Mouse (Mus musculus): ENCODE results near the gene Gp1bb. TPM values are rescaled to one million over a fixed set of nuclear protein-coding genes. Genes with fewer than 3 reads are reported as not detected.

The Gp1bb gene
- polyA plus RNA-seq, 1 experiment: 580 TPM

DNA sequence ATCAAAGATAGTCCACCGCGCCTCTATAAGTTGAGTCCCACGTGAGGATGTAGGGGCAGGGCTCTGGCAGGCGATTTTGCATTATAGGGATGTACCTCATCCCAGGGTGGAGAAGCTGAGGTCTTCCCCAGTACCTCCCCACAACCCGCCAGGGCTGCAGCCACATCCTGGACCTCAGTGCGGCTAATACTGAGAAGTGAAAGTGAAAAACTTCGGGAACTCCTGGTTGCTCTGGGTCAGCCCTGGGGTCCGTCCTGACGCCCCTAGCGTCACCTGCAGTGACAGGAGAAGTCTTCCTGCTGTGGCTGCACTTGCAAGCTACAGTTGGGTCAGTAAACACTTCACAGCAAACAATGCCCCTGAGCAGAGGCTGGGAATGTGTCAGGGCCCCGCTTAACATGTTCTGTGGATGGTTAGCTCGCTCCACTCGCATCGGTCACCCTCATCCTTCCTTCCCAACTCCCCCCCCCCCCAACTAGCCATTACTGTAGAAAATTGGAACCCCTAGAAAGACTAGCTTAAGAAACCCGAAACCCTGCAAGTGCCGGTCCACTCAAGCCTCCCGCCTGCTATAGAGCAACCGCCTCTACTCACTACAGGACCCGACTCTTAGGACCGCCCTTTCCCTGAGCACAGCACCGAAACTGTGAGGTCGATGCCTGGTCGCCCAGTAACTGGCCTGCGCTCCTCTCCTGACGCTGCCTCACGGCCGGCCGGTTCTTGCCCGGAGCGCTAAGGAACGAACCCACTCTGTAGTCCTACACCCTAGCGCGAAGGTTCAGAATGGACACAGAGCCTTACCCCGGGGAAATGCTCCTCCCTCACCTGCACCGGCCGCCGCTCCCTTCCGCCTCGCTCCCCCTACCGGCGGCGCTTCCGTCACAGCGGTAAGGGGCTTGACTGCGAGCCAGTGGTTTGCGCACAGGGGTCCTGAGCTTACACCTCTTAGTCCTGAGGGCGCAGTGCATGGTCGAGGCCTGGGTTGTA, 32.1 kb downstream of the Gp1bb start, which contains the start of gene Tbx1:
TSS of gene Tbx1 (minus strand) at position 868 of the 987 bp plus-strand sequence.
- peaks cover 20% of the 10 kb centered on the region for H3K4me1 ChIP-seq (ENCODE audit: control insufficient read depth, insufficient read depth, insufficient read length, low read length)
- TF ChIP-seq POLR2A (IDR thresholded peaks at IDR 0.05; ENCODE audit: low read depth, low read length) (no peak), CTCF (IDR thresholded peaks at IDR 0.05; ENCODE audit: extremely low read depth, insufficient read length, insufficient replicate concordance, low read depth, low read length) (peak; percentile 56; the same call in 1 of the 2 replicates)
- H3K4me3 ChIP-seq (ENCODE audit: low read depth, low read length): peak within 1 kb of the TSS; percentile 76
- H3K27me3 ChIP-seq (ENCODE audit: control insufficient read depth, insufficient read depth, low read length): peaks cover 52% of the 10 kb centered on the region
- WGBS: 4% methylated on average over 48 of the region's 48 CpGs
- H3K36me3 ChIP-seq (ENCODE audit: control insufficient read depth, insufficient read depth, low read length): no peaks in the 10 kb centered on the region
- no peak within 1 kb of the TSS for H3K27ac ChIP-seq (ENCODE audit: insufficient read depth, low read depth, low read length)

DNA sequence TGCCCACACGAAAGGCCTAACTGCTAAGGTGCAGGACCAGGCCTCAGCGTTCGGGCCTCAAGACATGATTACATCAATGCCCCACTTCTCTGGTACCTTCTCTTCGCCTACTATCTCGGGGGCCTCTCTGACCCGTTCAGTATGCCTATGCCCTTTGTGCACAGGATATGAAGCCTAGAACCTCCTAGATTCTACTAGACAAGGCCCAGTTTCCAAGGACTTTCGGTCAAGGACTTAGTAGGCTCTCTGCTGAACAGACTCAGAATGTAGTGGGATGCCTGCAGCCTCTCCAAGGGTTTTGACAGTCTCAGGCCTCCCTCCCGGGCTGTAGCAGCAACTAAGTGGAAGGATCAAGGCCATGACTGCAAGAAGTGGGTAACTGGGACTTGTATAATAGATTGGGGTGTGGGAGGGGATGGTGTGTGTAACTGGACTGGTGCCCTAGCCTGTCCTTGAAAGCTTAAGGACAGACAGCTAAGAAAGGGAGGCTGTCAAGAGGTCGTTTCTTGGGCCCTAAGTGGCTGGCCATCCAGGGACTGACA, 33.1 kb downstream of the Gp1bb start:
- H3K36me3 ChIP-seq (ENCODE audit: control insufficient read depth, insufficient read depth, low read length): no peaks in the 10 kb centered on the region
- 87% methylated on average over 9 of the region's 9 CpGs for WGBS
- H3K4me1 ChIP-seq (ENCODE audit: control insufficient read depth, insufficient read depth, insufficient read length, low read length): peaks cover 20% of the 10 kb centered on the region
- TF ChIP-seq CTCF (IDR thresholded peaks at IDR 0.05; ENCODE audit: extremely low read depth, insufficient read length, insufficient replicate concordance, low read depth, low read length): no peak
- TF ChIP-seq POLR2A (IDR thresholded peaks at IDR 0.05; ENCODE audit: low read depth, low read length): no peak
- no peak overlapping the region for H3K4me3 ChIP-seq (ENCODE audit: low read depth, low read length)
- peaks cover 62% of the 10 kb centered on the region for H3K27me3 ChIP-seq (ENCODE audit: control insufficient read depth, insufficient read depth, low read length)
- no peak overlapping the region for H3K27ac ChIP-seq (ENCODE audit: insufficient read depth, low read depth, low read length)

DNA sequence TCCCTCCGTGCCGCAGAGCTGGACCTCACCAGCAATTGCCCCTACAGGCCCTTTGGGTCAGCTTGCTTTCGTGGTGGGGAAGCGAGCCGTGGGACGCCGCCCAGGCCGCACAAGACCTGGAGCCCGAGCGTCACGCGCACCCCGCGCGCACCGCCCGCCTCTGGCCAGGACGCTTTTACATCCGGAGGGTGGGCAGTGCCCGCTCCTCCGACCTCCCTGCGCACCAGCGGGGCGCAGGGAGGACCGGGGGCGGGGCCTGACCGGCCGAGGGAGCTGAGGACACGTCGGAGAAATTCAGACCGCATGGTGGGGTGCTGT, 33.5 kb downstream of the Gp1bb start:
- Histone ChIP-seq H3K27me3 (ENCODE audit: control insufficient read depth, insufficient read depth, low read length) (peaks cover 66% of the 10 kb centered on the region), H3K36me3 (ENCODE audit: control insufficient read depth, insufficient read depth, low read length) (no peaks in the 10 kb centered on the region), H3K4me1 (ENCODE audit: control insufficient read depth, insufficient read depth, insufficient read length, low read length) (peaks cover 20% of the 10 kb centered on the region), H3K4me3 (ENCODE audit: low read depth, low read length) (no peak overlapping the region), H3K27ac (ENCODE audit: insufficient read depth, low read depth, low read length) (no peak overlapping the region)
- WGBS: 31% methylated on average over 31 of the region's 31 CpGs
- TF ChIP-seq CTCF (IDR thresholded peaks at IDR 0.05; ENCODE audit: extremely low read depth, insufficient read length, insufficient replicate concordance, low read depth, low read length) (no peak), POLR2A (IDR thresholded peaks at IDR 0.05; ENCODE audit: low read depth, low read length) (no peak)

DNA sequence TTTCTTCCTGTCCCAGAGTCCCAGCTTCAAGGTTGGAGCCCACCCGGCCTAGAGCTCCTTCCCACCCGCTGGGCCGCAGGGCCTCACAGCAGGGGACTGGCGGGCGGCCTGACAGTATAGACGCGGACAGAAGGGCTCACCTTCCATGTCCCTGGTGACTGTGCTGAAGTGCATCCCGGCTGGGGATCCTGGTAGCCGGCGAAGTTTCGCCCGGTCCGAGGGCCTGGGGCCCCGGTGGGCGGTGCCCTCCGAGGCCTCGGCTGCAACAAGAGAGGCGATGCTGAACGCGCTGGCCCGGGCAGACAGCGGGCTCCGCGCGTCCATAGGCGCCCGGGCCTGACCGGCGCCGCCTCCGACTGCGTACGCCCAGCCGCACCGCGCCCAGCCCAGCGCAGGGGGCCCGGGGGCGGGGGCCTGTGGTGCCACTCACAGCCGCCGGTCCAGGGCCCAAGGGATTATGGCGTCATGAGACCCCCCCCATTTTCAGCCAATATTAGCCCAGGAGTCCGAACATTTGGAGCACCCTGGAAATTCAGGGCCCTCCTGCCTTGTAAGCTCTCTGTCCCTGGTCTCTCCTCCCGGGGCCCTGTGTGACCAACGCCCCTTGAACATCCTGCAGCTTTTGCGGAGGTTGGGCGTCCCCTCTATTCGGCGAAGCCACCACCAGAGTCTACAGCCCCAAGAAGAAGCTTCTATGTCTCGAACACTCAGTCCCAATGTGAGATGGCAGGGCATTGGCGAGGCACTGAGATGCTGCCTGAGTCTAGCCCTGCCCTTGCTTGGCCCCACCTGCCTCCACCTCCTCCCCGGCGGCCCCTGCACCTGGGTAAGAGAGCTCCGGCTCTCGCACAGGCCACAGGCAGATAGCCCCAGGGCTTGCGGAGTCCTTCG, 34.1 kb downstream of the Gp1bb start:
- peak overlapping the region; percentile 25; the same call in 1 of the 2 replicates for H3K4me3 ChIP-seq (ENCODE audit: low read depth, low read length)
- H3K27me3 ChIP-seq (ENCODE audit: control insufficient read depth, insufficient read depth, low read length): peaks cover 72% of the 10 kb centered on the region

DNA sequence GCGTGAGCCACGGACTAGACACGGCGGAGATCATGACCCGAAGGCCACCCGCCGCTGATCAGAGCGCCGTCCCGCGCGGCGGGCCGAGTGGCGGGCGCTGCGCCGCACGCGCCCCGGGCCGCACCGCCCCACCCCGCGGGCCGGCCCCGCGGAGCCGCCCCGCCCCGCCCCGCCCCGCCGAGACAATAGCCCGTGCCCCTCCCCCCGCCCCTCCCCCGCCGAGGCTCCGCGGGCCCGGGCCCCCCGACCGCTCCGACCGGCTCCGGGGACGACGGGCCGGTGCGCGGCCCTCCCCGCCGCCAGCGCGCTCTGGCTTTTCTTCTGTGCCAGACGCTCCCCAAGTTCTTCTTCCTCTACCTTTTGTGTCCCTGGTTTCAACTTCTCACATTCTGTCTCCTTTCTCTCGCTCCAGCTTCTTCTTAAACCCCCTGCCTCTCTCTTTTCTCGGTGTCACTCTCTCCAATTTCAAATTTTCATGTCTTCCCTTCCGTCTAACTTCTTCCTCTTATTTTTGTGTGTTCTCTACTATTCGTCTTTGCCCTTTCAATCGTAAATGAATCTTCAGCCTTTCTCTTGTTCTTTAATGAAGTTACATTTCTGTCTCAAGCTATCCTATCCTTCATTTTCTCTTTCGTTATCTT, 35.2 kb downstream of the Gp1bb start:
- Histone ChIP-seq H3K27me3 (ENCODE audit: control insufficient read depth, insufficient read depth, low read length) (peaks cover 82% of the 10 kb centered on the region), H3K4me3 (ENCODE audit: low read depth, low read length) (peak overlapping the region; percentile 56), H3K4me1 (ENCODE audit: control insufficient read depth, insufficient read depth, insufficient read length, low read length) (peaks cover 25% of the 10 kb centered on the region), H3K36me3 (ENCODE audit: control insufficient read depth, insufficient read depth, low read length) (no peaks in the 10 kb centered on the region), H3K27ac (ENCODE audit: insufficient read depth, low read depth, low read length) (no peak overlapping the region)
- WGBS: 3% methylated on average over 57 of the region's 62 CpGs
- TF ChIP-seq POLR2A (IDR thresholded peaks at IDR 0.05; ENCODE audit: low read depth, low read length): no peak
- TF ChIP-seq CTCF (IDR thresholded peaks at IDR 0.05; ENCODE audit: extremely low read depth, insufficient read length, insufficient replicate concordance, low read depth, low read length): no peak

More for the DNA sequence above, 34.1 kb downstream of the Gp1bb start:
- Histone ChIP-seq H3K27ac (ENCODE audit: insufficient read depth, low read depth, low read length) (no peak overlapping the region), H3K4me1 (ENCODE audit: control insufficient read depth, insufficient read depth, insufficient read length, low read length) (peaks cover 20% of the 10 kb centered on the region), H3K36me3 (ENCODE audit: control insufficient read depth, insufficient read depth, low read length) (no peaks in the 10 kb centered on the region)
- 5% methylated on average over 57 of the region's 57 CpGs for whole genome bisulfite sequencing
- TF ChIP-seq CTCF (IDR thresholded peaks at IDR 0.05; ENCODE audit: extremely low read depth, insufficient read length, insufficient replicate concordance, low read depth, low read length) (no peak), POLR2A (IDR thresholded peaks at IDR 0.05; ENCODE audit: low read depth, low read length) (no peak)

DNA sequence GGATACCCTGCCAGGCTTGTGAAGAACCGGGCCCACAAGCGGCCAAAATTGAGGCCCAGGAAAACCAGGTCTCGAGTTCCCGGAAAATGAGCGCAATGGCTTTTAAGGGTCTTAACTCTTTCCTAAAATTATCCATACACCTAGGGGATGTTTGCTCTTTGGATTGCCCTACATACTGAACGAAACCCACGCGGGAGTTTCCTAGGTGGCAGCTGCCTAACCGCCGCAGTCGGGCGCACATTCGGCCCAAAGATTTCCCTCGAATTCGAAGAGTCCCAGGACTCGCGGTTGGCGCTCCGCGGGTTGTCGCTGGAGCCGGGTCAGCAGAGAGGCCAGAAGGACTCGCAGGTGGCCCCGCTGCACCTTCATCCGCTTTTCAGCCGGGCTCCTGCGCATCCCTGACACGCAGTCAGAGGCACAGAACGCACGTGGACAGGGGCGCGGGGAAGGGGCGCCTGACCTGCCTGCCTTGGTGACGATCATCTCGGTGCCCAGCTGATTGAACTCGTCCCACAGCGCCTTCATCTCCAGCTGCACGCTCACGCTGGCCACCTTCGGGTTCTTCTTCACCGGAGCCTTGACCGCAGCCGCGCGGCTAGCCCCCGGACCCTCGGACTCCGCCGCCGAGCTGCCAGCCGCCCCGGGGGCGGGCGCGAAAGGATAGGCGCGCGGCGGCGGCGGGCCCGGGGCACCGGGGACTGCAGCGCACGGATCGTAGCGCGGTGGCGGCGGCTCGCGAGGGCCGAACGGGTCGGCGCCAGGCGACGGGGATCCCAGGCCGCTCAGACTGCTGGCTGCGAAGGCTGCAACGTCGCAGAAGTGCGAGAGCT, 35.9 kb downstream of the Gp1bb start:
- H3K4me3 ChIP-seq (ENCODE audit: low read depth, low read length): peak overlapping the region; percentile 56
- peaks cover 82% of the 10 kb centered on the region for H3K27me3 ChIP-seq (ENCODE audit: control insufficient read depth, insufficient read depth, low read length)
- WGBS: 8% methylated on average over 82 of the region's 83 CpGs

More for the DNA sequence above, 35.9 kb downstream of the Gp1bb start:
- Histone ChIP-seq H3K4me1 (ENCODE audit: control insufficient read depth, insufficient read depth, insufficient read length, low read length) (peaks cover 26% of the 10 kb centered on the region), H3K36me3 (ENCODE audit: control insufficient read depth, insufficient read depth, low read length) (no peaks in the 10 kb centered on the region), H3K27ac (ENCODE audit: insufficient read depth, low read depth, low read length) (no peak overlapping the region)
- TF ChIP-seq CTCF (IDR thresholded peaks at IDR 0.05; ENCODE audit: extremely low read depth, insufficient read length, insufficient replicate concordance, low read depth, low read length) (no peak), POLR2A (IDR thresholded peaks at IDR 0.05; ENCODE audit: low read depth, low read length) (no peak)

Measured in small intestine, adult 2 months (tissue).